Mouse (Mus musculus): ENCODE measurements at regions not wholly inside any gene's neighbourhood (a gene's known extent, or its start where the extent isn't known, plus 50 kb on each side); places are given as distances from the start of the nearest gene placed in this dataset.

GRCm38 (mm10) chr3:49096118-49096517 lies 661.0 kb downstream of the Pcdh18 start:
- no peak for DNase-seq

DNA sequence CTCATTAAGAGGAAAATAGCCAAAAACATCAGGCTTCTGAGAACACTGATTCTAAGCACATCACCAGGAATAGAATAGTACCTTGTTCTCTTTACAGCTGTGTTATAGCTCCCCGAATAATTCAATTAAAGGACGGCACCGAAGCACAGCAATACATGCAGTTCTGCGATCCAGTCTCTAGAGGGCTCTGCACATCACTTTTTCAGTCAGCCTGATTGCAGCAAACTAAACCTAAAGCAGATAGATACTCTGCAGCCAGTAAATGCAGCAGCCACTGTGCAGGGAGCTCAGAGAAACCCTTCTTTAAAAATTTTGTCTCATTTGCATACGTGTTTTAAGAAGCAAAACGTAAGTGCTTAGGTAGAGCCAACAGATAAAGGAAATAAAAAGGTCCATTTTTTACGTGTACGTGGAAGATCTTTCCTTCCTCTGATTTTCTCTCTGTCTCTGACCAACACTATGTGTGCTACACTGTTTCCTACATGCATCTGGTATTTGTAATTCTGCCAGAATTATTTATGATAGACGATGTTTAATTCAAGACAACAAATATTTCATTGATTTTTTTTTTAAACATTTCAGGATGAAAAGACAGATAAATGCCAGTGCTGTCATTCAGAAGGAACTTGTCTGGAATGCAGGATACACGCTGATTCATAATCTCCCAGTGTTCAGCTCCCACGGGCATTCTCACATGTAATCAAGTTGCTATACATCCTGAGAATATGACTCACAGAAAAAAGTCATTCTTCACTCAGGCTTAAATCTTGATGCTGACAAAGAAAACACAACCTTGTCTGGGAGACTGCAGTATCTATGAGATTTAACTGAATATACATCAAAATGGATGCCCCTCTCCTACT lies 663.1 kb downstream of the Pcdh18 start:
- DNase-seq, result peak; percentile 42

DNA sequence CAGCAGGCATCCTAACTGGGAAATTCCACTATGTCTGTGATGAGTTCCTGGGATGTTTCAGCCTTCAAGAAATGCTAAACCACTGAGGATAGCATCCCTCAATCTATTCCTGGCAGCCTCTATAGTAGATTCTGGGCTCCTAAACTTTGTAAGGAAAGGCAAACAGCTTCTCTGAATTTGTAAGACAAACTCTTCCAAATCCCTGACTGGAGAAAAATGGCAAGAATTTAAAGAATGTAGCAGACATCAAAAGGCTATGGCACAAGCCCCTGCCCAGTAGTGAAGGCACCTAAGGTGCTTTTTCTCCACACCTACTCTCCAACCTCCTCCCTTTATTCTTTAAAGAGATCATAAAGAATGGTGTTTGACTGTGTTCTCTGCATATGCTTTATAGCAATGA lies 688.3 kb downstream of the Pcdh18 start:
- no peak for DNase-seq

GRCm38 (mm10) chr3:49062081-49062480 lies 695.0 kb downstream of the Pcdh18 start:
- no peak for DNase-seq

DNA sequence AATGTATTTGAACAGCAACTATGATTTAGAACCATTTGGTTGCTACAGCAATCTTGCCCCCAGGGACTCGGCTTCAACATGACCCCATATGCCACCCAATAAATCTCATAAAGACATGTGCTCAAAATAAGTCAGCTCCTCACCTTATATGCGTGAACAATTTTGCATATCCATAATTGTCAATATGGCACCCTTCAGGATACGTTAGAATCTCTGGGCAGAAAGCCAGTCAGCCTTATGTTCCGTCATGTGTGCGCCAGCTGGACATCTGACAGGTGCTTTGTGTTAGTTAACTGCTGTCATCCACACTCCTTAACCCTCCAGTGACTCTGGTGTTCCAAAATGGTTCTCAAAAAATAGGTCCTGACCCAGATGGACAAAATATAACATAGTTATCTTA lies 724.1 kb downstream of the Pcdh18 start:
- no peak for DNase-seq

DNA sequence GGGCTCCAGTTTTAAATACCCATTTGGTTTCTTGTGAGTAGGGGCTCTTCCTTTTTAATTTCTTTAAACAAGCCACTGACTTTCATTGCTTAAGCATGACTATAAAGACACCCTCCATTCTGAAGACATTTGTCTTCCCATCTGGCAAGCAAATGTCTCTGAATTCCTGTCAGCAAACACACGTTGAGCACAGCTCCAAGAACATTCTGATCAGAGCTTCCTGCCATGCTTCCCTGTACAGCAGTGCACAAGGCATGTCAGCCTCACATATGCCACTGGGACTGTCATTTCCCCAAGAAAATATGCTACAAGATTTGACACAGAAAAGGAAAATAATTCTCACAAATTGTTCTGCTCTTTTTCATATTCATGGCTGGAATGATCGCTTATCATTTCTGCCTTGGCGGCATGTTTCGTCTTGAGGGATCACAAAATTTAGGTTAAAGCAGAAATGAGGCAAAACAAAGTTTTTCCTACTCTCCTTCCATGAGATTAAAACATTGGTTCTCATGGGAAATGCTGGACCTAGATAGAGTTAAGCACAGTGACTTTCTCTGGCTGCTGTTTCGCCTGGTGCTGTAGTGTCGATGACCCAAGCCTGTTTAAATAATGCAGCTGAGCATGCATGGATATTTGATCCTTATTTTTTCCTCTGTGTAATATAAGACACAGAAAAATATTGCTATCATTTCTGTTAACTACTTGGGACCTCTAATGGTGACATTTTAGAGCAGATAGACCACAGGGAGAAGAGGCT lies 747.7 kb downstream of the Pcdh18 start:
- no peak for DNase-seq

All from gastrocnemius, postnatal 10 days (tissue).